Mouse (Mus musculus) left cerebral cortex, adult 9 months (tissue): Measurements from ENCODE around the gene Ntpcr.

Source experiments
- DNase-seq, 2 experiments: peaks; one replicate each; pipeline ENCODE4 v3.0.0; 2022; ENCODE audit warnings: low spot score in 2 of 2

The Ntpcr gene

DNA sequence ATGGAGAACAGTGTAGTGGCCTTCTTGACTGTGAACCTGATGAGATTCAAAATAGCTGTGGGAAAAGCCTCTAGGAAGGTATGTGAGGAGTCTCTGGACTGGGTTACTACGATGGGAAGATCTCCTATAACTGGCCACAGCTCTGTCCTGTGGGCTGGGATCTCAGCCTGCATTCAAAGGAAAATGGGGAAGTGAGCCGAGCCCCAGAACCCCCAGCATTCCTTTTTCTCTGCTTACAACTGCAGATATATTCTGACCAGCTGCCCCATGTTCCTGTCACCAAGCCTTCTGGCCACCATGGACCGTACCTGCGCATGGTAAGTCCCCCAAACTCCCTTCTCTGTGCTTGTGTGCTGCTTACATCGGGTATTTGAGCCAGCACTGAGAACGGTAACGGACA is at the start of gene Ntpcr:
TSS of gene Ntpcr (plus strand) at position 218 of the 400 bp plus-strand sequence.
- DNase-seq: no peak

DNA sequence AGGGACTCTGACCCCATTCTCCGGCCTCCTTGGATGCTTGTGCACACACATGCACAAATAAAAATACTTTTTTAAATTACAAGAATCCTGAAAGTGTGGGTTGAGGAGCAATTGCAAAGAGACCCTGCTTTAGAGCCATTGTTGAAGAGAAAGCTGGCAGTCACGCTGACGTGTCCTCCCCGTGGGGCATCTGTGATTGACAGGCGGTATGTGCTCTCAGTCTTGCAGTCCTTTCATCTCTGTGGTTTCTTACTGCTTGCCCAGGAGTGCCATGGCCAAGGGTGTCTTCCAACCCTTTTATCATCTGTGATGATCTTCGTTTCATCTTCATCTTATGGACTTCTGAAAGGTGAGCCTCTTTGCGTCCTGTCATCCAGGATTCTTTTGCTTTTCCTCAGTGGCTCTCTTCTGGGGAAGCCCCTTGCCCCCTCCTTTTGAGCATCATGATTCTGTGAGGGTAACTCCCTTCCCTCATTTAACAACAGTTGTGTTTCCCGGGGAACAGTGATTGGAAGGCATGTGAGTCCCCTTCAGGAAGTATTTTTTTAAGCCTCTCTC is 48.8 kb upstream of the Ntpcr start:
- DNase-seq: no peak

DNA sequence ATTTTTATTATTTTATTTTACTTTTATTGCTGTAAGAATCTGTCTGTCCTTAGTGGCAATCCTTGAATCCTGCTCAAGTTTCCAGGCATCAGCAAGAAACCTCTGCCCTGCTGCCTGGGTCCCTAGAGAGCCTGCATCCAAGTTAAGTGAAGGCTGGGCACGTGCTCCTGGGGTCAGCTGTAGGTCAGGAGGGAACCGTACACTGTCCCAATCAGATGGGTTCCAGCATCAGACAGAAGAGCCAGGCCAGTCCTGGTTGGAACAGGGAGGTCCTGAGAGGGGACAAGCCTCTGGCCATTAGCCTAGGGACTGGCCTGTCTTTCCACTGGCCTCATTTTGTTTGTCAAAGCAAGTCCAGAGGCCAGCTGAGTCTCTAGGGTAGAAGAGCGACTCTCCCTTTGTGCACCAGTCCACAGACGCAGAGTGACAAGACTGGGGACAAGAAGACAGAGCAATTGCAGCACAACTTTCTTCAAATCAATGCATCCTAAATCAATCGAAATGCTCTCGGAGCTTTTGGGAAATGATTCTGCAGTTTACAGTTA is 44.5 kb upstream of the Ntpcr start:
- no peak for DNase-seq

DNA sequence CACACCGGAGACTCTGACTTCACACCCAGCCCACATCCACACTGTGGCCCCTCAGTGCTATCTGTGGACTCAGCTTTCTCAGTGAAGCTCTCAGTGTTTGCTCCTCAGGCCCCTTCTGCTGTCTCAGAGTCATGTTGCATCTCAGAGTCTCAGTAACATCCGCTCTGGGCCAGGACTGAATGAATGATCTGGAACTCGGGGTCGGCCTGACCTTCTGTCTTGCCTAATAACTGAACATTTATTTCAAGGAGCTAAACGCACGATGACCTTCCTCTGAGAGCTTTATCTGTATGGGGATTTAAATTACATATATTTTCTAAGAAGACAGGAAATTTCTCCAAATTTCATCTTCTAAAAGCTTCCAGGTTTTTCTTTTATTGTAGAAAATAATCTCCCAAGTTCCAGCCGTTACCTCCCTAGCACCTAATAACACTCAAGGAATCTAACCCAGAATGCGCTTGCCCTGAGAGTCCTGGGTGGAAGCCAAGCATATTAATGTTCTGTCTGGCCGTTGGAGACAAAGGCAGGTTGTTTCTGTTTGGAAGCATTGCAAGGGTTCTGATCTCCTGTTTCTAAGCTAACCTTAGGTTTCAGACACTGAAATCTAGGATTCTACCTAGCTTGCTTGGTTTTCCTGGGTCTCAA is 43.4 kb upstream of the Ntpcr start:
- DNase-seq: no peak

DNA sequence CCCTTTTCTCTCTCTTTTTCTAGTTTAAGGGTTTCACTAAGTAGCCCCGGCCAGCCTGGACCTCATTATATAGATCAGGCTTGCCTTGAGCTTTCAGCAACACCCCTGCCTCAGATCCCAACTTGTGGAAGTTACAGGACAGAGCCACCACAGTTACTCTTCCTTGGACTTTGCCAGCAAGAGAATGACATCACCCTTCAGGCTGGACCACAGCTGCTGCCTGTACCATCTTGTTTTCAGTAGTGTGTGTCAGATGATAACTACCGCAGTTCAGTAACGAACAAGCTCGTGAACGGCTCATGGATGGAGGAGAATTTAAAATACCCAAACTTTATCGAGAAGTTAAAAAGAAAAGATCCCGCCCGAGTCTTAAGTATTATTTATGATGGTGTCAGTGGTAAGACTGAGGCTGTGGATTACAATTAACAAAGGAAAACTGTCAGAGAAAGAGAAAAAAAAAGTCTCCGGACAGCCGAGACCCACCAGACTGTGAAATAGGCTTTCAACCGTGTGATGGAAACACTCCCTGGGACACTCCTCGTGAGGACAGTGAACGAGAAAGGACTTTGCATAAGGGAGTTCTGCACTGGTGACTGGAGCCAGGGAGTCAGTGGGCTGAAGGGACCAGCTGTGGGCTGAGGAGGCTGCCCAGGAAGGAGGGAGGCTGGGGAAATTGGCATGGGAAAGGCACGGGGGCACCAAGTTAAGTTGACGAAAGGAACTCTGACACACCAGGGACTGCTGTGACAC is 39.4 kb upstream of the Ntpcr start:
- no peak for DNase-seq

GRCm38 (mm10) chr8:125690961-125691360 is 38.8 kb upstream of the Ntpcr start:
- no peak for DNase-seq

- no peak for DNase-seq
These were observed 37.3 kb upstream of the Ntpcr start for GRCm38 (mm10) chr8:125692447-125692846.

DNA sequence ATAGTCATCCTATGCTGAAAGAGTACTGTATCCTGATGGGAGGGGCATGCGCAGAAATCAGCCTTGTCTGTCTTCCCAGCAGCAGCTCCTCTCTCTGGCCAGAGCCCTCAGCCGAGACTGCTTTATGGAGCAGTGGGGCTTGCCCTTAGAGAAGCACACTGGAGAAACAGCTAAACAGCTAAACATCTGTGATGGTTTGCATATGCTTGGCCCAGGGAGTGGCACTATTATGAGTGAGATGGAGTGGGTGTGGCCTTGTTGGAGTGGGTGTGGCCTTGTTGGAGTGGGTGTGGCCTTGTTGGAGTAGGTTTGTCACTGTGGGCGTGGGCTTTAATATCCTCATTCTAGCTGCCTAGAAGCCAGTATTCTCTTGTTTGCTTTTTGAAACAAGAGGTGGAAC is 36.6 kb upstream of the Ntpcr start:
- DNase-seq: no peak

GRCm38 (mm10) chr8:125695951-125696350 is 33.8 kb upstream of the Ntpcr start:
- no peak for DNase-seq

DNA sequence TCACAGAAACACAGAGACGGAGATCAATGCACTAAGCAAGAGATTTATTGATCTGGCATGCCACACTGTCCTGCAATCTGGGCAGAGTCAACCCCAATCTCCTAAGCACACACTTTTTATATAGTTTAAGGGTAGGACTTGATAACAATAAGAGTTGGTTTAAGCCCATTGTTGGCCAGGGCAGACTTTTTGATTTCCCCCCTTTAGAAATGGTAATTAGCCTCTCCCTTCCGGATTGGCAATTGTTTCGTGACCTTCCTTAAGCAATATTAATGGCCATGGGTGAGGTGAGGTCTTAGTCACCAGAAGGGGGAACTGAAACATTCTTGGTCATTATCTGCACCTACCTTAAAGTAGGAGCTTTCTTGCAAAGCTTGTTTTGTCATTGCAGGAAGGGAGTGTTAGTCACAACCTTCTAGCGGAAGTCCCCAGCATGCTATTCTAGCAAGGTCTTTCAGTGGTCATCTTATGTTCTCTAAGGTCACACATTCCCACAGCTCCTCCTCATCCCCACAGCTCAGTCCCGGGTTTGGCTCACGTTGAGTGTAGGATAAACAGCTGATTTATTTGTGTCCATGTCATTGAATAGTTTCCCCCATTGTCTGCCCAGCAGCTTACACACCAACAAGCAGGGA is 30.3 kb upstream of the Ntpcr start:
- no peak for DNase-seq

- no peak for DNase-seq
These were observed 29.4 kb upstream of the Ntpcr start for GRCm38 (mm10) chr8:125700407-125700806.

- DNase-seq: no peak
These were observed 26.8 kb upstream of the Ntpcr start for GRCm38 (mm10) chr8:125702868-125703473.

GRCm38 (mm10) chr8:125704434-125704833 is 25.3 kb upstream of the Ntpcr start:
- DNase-seq: no peak

DNA sequence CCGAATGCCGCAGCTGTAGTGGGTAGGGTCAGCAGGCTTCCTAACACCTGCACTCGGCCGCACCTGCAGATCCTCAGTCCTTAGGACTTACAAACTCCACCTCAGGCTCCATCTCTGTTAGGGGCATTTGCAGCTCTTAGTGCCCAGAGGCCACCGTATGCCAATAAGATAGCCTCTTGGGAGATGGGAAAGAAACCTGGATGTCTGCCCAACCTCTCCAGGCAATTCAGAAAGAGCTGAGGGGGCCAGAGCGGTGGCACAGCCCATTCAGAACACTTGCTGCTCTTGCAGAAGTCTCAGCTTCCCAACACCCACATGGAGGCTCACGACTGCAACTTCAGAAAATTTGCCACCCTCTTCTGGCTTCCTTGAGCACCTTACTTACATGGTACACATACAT is 23.9 kb upstream of the Ntpcr start:
- no peak for DNase-seq

DNA sequence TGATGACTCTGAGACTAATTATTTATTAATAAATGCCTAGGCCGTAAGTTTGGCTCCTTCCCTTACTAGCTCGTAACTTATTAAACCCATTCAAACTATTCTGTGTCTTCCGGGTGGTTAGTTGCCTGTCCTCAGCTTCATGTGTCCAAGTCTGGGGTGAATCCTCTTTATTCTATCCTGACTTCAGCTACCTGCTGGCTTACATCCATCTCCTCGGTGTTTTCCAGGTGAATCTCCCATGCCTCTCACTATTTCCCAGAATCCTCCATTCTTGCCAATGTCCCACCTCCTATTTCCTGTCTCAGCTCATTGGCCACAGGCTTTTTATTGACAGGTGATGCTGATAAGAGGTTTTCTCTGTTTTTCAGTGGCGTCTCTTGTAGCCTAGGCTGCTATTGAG is 20.6 kb upstream of the Ntpcr start:
- no peak for DNase-seq

DNA sequence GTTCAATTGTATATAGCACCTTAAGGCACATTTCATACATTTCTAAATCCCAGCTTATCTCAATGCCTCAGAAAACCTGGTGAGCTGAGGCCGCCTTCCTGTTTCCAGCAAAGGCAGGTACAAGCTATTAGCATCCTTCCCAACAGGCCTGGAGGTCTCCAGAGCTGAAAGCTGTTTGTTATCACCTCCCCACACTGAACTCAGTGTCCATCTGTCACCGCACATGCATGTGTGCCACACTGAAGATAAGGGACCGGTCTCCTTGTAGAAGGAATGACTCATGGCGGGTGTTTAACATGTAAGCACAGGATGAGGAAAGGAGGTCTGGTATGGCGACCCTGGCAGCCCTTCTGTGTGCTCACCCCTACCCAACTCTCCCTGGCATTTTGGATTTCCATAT is 18.2 kb upstream of the Ntpcr start:
- no peak for DNase-seq

DNA sequence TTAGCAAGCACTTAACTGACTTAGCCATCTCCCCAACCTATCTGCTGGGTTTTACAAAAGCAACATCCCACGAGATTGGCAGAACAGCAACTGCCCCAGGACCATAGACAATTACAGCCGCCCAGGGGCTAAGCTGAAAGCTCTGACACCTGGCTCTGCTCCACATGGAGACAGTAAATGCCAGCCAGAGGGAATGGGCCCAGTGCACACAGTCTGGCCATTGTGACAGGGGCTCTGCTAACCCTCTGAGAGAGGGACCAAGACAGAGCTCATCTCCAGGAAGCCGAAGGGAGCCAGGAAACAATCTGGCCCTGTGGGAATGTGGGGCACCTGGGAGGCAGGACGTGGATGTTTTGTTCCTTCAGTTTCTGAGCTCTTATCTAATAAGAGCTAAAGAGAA is 13.6 kb upstream of the Ntpcr start:
- no peak for DNase-seq

DNA sequence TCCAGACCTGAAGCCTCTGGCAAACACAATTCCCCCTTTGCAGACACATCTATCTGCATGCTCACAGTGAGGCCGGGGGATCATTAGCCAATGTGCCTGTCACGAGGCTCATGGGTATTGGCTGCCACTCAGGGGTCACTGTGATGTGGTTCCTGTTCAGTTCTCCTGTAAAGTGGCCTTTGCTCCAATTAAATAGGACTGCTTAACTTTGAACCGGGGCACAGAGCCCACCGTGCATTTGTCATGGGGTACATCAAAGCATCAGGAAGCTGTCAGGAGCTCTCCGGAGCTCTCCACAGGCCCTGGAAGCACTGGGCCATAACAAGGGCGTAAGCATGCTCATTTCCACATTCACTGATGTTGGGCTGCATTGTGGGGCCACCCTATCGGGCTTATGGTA is 13.2 kb upstream of the Ntpcr start:
- no peak for DNase-seq

- no peak for DNase-seq
These were observed 10.8 kb upstream of the Ntpcr start for GRCm38 (mm10) chr8:125718914-125719313.

DNA sequence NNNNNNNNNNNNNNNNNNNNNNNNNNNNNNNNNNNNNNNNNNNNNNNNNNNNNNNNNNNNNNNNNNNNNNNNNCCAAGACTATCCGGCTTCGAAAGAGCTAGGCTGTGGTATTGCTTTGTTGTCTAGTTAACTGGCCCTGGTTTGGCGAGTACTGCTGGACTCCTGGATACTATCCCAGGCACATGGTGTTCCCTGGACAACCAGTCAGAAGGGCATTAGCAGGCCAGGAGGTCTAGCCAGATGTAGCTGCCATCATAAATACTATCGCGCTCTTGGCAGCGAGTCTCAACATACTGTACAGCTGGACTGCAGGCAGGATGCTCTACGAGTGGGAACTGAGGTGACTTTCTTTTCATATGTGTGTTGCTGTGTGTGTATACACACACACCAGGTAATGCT is 7.1 kb upstream of the Ntpcr start:
- no peak for DNase-seq

GRCm38 (mm10) chr8:125723437-125723836 is 6.3 kb upstream of the Ntpcr start:
- DNase-seq: no peak
